Mouse (Mus musculus) lung, postnatal 0 days (tissue): Measurements from ENCODE around the gene Ppia. TPM values are rescaled to one million over a fixed set of nuclear protein-coding genes. Genes with fewer than 3 reads are reported as not detected.
"Not testable (repeated sequence)": the region's sequence is repeated elsewhere in the genome, so short reads cannot be mapped to it uniquely, and the experiment has no call there.

Experiments
- ATAC-seq: fragments of 200-750 bp; cut with Nextera tagmentation; 2 replicates; pipeline ENCODE4 v1.8.0; 2017; ENCODE audit warnings: moderate library complexity
- DNase-seq: peaks from one replicate; pipeline ENCODE4 v3.0.0-alpha.2; 2016; ENCODE audit warnings: low spot score
- H3K27ac ChIP-seq: fragments of 300-500 bp; sonication (generic); 2 replicates; pipeline ENCODE4 v1.5.1; 2014; ENCODE audit warnings: antibody characterized with exemption, mild to moderate bottlenecking, low read length, mixed read lengths
- H3K27me3 ChIP-seq: fragments of 300-500 bp; sonication (generic); replicated peaks from 2 replicates; pipeline ENCODE4 v1.6.1; 2014; ENCODE audit warnings: low read length, mixed read lengths; ENCODE audit not compliant: insufficient read depth
- H3K36me3 ChIP-seq: fragments of 300-500 bp; sonication (generic); 2 replicates; pipeline ENCODE4 v1.6.1; 2014; ENCODE audit warnings: low read length, mixed read lengths; ENCODE audit not compliant: insufficient read depth
- H3K4me1 ChIP-seq: fragments of 300-500 bp; sonication (generic); 2 replicates; pipeline ENCODE4 v1.6.1; 2014; ENCODE audit warnings: antibody characterized with exemption, low read depth, low read length, mixed read lengths; ENCODE audit not compliant: insufficient read depth
- H3K4me2 ChIP-seq: fragments of 300-500 bp; sonication (generic); replicated peaks from 2 replicates; pipeline ENCODE4 v1.6.1; 2014; ENCODE audit warnings: low read depth, mild to moderate bottlenecking, low read length, moderate library complexity, mixed read lengths
- H3K4me3 ChIP-seq: fragments of 300-500 bp; sonication (generic); 2 replicates; pipeline ENCODE4 v1.5.1; 2014; ENCODE audit warnings: low read depth, low read length
- H3K9ac ChIP-seq: fragments of 300-500 bp; sonication (generic); replicated peaks from 2 replicates; pipeline ENCODE4 v1.6.1; 2014; ENCODE audit warnings: low read depth, mild to moderate bottlenecking
- H3K9me3 ChIP-seq: fragments of 300-500 bp; sonication (generic); 2 replicates; pipeline ENCODE4 v1.6.1; 2016; ENCODE audit warnings: low read length, mixed read lengths
- CTCF ChIP-seq: IDR thresholded peaks from 2 replicates; pipeline ENCODE4 v1.5.1; 2016; ENCODE audit warnings: antibody characterized with exemption, mild to moderate bottlenecking
- EP300 ChIP-seq: IDR thresholded peaks from 2 replicates; pipeline ENCODE4 v1.6.1; 2016; ENCODE audit warnings: antibody characterized with exemption, mild to moderate bottlenecking, control low read depth
- whole genome bisulfite sequencing: fragments of 180-500 bp; shearing (Covaris S2); extraction: QIAGEN DNeasy Blood & Tissue Kit; methylation state at CpG from one replicate; pipeline ENCODE4 v1.1.7; 2014; 5-methylcytosine and 5-hydroxymethylcytosine counted together
- polyA plus RNA-seq: library from polyadenylated mRNA; unstranded; fragments of >200 nt; fragmentation: Nextera tagmentation; extraction: Ambion mirVana; gene quantifications from 2 replicates; pipeline ENCODE4 v1.2.1, GENCODE M21; 2015

The Ppia gene
- polyA plus RNA-seq, 1 experiment from 2014 or later, result 3,180 TPM

DNA sequence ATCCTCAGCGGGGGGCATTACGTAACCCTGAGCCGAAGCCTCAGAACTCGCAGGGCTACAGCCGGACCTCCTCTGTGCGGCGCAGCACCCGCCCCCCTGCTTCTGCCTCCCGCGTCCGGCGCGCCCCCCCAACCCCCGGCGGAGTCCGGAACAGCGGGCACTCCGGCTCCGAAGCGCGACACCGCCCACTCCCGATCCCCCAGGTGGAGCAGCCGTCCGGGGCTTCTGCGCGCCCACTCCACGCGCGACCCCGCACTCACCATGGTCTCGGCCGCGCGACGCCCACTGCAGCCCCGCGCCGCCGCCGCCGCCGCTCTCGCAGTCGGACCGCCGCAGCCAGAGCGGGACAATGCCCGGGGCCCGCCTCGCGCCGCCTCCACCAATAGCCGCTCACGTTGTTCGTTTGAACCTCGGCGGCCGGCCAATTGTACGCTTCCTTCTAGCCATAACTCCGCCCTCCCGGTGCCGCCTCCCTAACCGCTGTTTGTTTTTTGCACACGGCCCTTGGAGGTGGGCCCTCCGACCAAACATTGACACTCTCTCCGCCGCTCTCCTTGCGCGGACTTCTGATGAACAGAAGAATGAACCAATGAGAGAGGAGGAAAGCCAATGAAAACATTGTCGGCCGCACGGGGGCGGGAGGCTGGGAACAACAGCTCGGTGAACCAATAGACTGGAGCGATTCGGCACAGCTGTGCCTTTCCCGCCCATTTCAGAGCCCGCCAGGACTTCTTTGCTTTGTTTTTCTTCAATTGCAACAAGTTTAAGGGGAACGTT is 29.0 kb downstream of the Ppia start, which contains the start of gene H2afv:
Gene H2afv (minus strand): TSS at position 367 of the 777 bp plus-strand sequence.
- peak; percentile 56 for TF ChIP-seq CTCF
- peak; percentile 40; the same call in 1 of the 2 replicates for TF ChIP-seq EP300
- Histone ChIP-seq H3K27me3 (no peaks in the 10 kb centered on the region), H3K4me1 (peaks cover 3% of the 10 kb centered on the region; the same call in 1 of the 2 replicates), H3K9ac (peak within 1 kb of the TSS; percentile 60), H3K9me3 (no peaks in the 10 kb centered on the region), H3K36me3 (no peaks in the 10 kb centered on the region), H3K4me3 (peak within 1 kb of the TSS; percentile 85), H3K27ac (peak within 1 kb of the TSS; percentile 98), H3K4me2 (peak within 1 kb of the TSS; percentile 52)
- DNase-seq (peak; percentile 100), ATAC-seq (peak; percentile 96)
- under 1% methylated on average over 58 of the region's 80 CpGs for WGBS

DNA sequence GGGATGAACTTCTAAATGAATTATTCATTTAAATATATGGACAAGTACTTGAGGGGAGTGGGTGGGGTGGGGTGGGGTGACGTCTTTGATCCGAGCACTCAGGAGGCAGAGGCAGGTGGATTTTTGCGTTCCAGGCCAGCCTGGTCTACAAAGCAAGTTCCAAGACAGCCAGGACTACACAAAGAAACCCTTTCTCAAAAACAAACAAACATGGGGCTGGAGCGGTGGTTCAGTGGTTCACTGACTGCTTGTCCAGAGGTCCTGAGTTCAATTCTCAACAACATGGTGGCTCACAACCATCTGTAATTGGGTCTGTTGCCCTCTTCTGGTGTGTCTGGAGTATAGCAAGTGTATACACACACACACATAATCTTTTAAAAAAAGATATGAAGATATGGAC is 30.2 kb downstream of the Ppia start:
- no peak for DNase-seq
- WGBS, result 57% methylated on average over 4 of the region's 4 CpGs
- H3K9me3 ChIP-seq, result no peaks in the 10 kb centered on the region
- H3K4me2 ChIP-seq, result no peak overlapping the region
- ATAC-seq, result no peak
- H3K27ac ChIP-seq, result no peak overlapping the region
- H3K27me3 ChIP-seq, result no peaks in the 10 kb centered on the region
- H3K4me3 ChIP-seq, result no peak overlapping the region
- peak; percentile 23 for TF ChIP-seq CTCF
- no peak for TF ChIP-seq EP300
- H3K9ac ChIP-seq, result no peak overlapping the region
- H3K36me3 ChIP-seq, result no peaks in the 10 kb centered on the region
- H3K4me1 ChIP-seq, result peaks cover 3% of the 10 kb centered on the region; the same call in 1 of the 2 replicates

DNA sequence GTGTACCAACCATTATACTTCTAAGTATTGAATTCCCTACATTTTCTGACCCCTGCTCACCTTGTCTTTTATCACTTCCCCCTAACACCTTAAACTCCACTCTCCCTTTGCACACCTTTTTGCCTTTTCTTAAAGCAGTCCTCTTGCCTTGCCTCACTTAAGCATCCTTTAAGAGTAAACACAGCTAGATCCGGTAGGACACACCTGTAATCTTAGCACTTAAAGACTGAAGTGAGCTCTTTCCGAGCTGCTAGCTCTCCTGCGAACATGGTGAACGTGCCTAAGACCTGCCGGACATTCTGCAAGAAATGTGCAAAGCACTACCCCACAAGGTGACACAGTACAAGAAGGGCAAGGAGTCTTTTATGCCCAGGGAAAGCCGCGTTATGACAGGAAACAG is 30.7 kb downstream of the Ppia start:
- Histone ChIP-seq H3K4me2 (no peak overlapping the region), H3K27ac (no peak overlapping the region), H3K9ac (no peak overlapping the region), H3K4me3 (no peak overlapping the region), H3K9me3 (no peaks in the 10 kb centered on the region), H3K4me1 (peaks cover 3% of the 10 kb centered on the region; the same call in 1 of the 2 replicates), H3K27me3 (no peaks in the 10 kb centered on the region), H3K36me3 (no peaks in the 10 kb centered on the region)
- peak; percentile 62 for DNase-seq
- ATAC-seq, result no peak
- no peak for TF ChIP-seq CTCF
- no peak for TF ChIP-seq EP300
- WGBS, result 55% methylated on average over 7 of the region's 7 CpGs

DNA sequence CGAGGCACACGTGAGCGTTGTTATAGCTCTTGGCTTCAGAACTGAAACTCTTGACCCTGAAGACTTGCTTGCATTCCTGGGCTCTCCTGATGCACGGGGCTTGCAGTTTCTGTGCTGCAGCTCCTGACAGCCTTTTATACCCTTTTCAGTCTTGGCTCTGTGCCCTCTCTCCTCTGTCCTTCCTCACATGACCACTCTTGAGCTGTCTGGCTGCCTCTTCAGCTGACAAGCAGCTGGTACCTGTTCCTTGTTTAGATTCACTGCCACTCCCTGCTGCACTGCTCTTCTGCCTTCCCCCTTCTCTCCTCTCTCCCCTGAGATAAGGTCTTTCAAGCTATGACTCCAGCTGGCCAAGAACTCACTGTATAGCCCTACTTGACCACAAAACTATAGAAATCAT is 32.2 kb downstream of the Ppia start:
- no peaks in the 10 kb centered on the region for H3K36me3 ChIP-seq
- no peak overlapping the region for H3K9ac ChIP-seq
- H3K27me3 ChIP-seq, result no peaks in the 10 kb centered on the region
- DNase-seq (peak; percentile 46), ATAC-seq (no peak)
- H3K27ac ChIP-seq, result 0 out of 2 replicates have a peak overlapping the region, but pooled peaks have one; percentile 33
- peaks cover 3% of the 10 kb centered on the region; the same call in 1 of the 2 replicates for H3K4me1 ChIP-seq
- no peak overlapping the region for H3K4me3 ChIP-seq
- TF ChIP-seq EP300, result no peak
- TF ChIP-seq CTCF, result no peak
- no peak overlapping the region for H3K4me2 ChIP-seq
- WGBS, result 49% methylated on average over 4 of the region's 4 CpGs
- no peaks in the 10 kb centered on the region for H3K9me3 ChIP-seq

DNA sequence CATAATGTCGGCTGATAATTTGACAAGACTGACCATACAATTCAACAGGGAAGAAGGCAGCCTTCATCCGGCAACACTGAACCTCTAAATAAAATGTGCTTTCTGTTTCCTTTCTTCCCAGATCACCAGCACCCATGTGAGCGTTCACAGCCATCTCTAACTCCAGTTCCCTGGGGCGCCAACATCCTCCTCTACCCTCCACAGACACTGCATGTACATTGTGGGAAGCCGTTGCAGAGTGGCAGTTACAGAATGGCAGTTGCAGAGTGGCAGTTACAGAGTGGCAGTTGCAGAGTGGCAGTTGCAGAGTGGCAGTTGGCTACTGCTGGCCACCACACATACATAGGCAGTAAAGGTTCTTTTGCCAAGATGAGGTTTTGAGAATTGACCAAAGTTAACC is 32.9 kb downstream of the Ppia start:
- H3K27ac ChIP-seq, H3K36me3 ChIP-seq, H3K4me2 ChIP-seq, ATAC-seq, H3K27me3 ChIP-seq, DNase-seq, H3K4me3 ChIP-seq, H3K9ac ChIP-seq, H3K9me3 ChIP-seq, H3K4me1 ChIP-seq: not testable (repeated sequence)
- WGBS, result 90% methylated on average over 5 of the region's 5 CpGs

DNA sequence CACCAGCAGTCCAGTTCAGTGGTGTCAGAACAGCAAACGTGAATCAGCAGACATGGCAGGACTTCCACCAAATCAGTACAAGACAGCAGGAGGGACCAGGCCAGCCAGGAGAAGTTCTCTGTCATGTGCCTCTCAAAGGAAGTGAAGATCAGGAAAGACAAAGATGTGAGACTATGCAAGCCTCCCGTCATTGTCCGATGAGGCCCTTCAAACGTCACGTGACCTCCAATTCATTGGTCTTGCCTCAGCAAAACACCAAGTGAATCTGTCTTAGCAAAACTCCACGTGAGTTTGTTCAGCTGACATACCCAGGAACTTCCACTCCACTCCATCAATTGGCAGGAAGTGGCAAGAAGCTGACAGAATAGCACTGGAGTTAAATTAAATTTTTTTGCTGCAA is 40.8 kb downstream of the Ppia start:
- H3K9ac ChIP-seq, result no peak overlapping the region
- H3K9me3 ChIP-seq, result no peaks in the 10 kb centered on the region
- 67% methylated on average over 6 of the region's 6 CpGs for WGBS
- no peak for TF ChIP-seq CTCF
- H3K4me2 ChIP-seq, result no peak overlapping the region
- H3K27me3 ChIP-seq, result no peaks in the 10 kb centered on the region
- no peaks in the 10 kb centered on the region for H3K36me3 ChIP-seq
- DNase-seq, result no peak
- no peak for ATAC-seq
- H3K27ac ChIP-seq, result no peak overlapping the region
- no peaks in the 10 kb centered on the region for H3K4me1 ChIP-seq
- no peak overlapping the region for H3K4me3 ChIP-seq
